Mouse (Mus musculus) thymus, adult 2 months (tissue): ENCODE results near the gene Ccl7.

Source experiments
- CTCF ChIP-seq: fragments of 200-500 bp; IDR thresholded peaks from 2 replicates; pipeline ENCODE4 v1.5.1; 2012; ENCODE audit warnings: mild to moderate bottlenecking, control low read depth, low read length, moderate library complexity, borderline replicate concordance; ENCODE audit not compliant: control insufficient read depth, poor library complexity, insufficient read depth; ENCODE audit errors: extremely low read depth
- POLR2A ChIP-seq: fragments of 200-500 bp; IDR thresholded peaks from 2 replicates; pipeline ENCODE4 v1.6.1; 2012; ENCODE audit warnings: mild to moderate bottlenecking, low read length, control low read depth, moderate library complexity; ENCODE audit not compliant: control insufficient read depth, poor library complexity, insufficient read depth; ENCODE audit errors: extremely low read depth

- TF ChIP-seq CTCF = no peak
- no peak for TF ChIP-seq POLR2A
Measured at GRCm38 (mm10) chr11:82072984-82073383, 27.5 kb downstream of the Ccl7 start.
